Mouse (Mus musculus) heart, postnatal 36 days (tissue): ENCODE measurements around the gene Ppil6. TPM values are rescaled to one million over a fixed set of nuclear protein-coding genes. Genes with fewer than 3 reads are reported as not detected.

Experiments used
- DNase-seq, 2 experiments: peaks; one replicate each; pipeline ENCODE4 v3.0.0; 2021 to 2022
- intact Hi-C: fragments of 180-260 bp; cut with DNase I; formaldehyde crosslinking; loops from one replicate; pipeline ENCODE4 v1.15.1; 2025
- total RNA-seq, 2 experiments: library from RNA; stranded (reverse); gene quantifications; 2 replicates each; pipeline ENCODE4 v1.2.3; 2021

The Ppil6 gene
- total RNA-seq, 2 experiments from 2014 or later: 1.2 to 1.8 TPM

- intact Hi-C loops: loop anchor here (1.0 to 2.0 kb wide), 2 partner anchors 289 to 775 kb away; partner anchors contain the start of genes Cep57l1 and Sesn1
- peak in 1 of 2 experiments; percentile 58 for DNase-seq
These were observed 29.6 kb downstream of the Ppil6 start for GRCm38 (mm10) chr10:41519640-41520409.

GRCm38 (mm10) chr10:41520410-41520673, 30.1 kb downstream of the Ppil6 start:
- DNase-seq: no peak
- intact Hi-C loops: no loop called here

DNA sequence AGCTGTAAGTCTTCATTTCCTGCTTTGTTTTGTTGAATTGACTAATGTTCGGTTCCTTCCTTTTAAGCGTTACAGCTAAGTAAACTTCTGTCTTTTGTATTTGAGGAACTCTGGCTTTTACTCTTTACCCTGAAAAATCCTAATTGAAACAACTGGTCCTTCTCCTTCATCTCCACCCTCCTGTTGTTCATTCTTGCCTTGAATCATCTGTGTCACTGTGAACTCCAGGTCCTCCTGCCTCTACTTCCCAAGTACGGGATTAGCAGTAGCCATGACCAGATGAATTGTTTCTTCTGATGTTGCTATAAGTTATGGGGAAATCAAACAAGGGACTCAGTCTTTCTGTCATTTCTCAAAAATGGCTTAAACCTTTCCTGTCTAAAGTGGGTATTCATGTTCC, 33.1 kb downstream of the Ppil6 start:
- DNase-seq: no peak
- intact Hi-C loops: no loop called here

GRCm38 (mm10) chr10:41525696-41526095, 35.5 kb downstream of the Ppil6 start:
- DNase-seq: no peak
- intact Hi-C loops: no loop called here

GRCm38 (mm10) chr10:41529972-41530371, 39.7 kb downstream of the Ppil6 start:
- intact Hi-C loops: no loop called here
- DNase-seq: no peak

DNA sequence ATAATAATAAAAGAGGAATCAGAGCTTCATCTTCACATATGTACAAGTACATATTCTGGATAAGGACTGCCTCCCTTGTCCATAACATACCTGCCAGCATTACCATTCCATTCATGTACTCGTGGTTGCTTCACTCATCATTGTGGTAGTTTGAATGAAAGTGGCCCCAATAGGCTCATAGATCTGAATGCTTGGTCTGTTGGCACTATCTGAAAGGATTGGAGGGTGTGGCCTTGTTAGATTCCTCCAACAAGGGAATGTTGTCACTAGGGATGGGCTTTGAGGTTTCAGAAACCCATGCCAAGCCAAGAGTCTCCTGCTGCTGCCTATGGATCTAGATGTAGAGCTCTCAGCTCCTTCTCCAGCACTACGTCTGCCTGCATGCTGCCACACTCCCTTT, 45.8 kb downstream of the Ppil6 start:
- DNase-seq: no peak
- intact Hi-C loops: no loop called here

DNA sequence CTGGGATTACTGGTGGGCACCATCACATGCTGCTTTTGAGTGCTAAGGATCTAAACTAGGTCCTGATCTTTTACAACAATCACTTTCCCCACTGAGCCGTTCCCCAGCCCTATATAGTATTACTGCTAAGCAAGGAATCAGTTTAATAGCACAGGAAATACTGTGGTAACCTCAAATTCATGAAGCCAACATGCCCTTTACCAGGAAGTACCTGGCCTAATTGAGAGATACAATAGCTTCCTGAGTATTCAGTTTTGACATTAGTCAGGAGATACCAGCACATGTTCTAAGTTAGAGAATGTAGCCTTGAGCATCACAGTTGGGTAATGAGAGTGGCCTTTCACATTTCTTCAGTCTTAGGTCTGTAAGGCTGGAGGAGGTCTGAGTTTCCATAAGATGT, 46.5 kb downstream of the Ppil6 start:
- intact Hi-C loops: no loop called here
- no peak for DNase-seq

- intact Hi-C loops: no loop called here
- DNase-seq: no peak
These were observed 47.2 kb downstream of the Ppil6 start for GRCm38 (mm10) chr10:41537226-41537982.

DNA sequence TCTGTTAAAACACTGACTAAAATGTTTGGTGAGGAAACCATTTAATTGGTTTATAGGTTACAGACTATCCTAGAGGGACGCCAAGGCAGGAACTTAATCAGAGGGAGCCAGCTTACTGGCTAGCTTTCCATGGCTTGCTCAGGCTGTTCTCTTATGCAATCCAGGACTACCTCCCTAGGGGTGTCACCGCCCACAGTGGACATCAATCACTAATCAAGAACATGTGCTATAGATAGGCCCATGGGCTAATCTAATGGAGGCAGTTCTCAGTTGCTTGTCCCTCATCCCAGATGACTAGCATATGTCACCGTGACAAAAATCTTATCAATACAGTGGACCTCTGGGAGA, 47.7 kb downstream of the Ppil6 start:
- no peak for DNase-seq
- intact Hi-C loops: no loop called here

- intact Hi-C loops: no loop called here
These were observed 48.7 kb downstream of the Ppil6 start for GRCm38 (mm10) chr10:41538986-41539385.

DNA sequence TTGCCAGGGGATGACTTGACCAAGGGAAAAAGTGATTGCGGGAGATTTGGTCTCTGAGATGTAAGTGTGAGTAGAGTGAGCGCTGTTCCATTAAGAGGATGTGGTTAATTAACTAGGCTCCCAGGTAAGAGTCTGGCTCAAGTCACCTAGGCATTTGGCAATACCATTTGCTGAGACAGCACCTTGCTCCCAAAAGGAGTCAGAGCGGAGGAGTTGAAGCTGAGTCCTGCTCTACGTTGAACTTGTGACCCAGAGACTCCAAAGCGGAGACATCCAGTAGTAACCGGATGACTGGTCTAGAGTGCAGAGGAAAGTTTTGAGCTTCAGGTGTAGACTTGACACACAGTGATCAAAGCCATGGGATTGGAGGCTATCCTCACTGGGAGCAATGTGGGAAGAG, 51.8 kb downstream of the Ppil6 start:
- DNase-seq: no peak
- intact Hi-C loops: no loop called here

More at GRCm38 (mm10) chr10:41538986-41539385, 48.7 kb downstream of the Ppil6 start:
- no peak for DNase-seq

DNA sequence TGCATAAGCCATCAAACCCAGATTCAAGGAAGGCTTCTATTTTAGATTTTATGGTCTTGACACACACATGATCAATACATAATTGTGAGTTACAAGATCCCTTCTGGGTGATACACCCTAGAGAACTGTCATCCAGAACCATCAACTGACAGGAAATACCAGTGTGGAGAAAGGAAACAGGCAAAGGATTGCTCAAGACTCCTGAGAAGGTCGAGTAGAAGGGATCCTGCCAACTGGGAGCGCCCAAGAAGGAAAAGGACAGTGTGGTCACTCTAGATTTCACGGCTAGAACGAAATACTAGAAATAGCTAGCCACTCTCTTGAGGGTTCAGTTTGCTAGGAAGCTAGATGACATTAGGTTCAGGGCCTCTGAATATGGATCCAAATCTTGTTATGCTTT, 53.2 kb downstream of the Ppil6 start:
- intact Hi-C loops: no loop called here
- DNase-seq: no peak

DNA sequence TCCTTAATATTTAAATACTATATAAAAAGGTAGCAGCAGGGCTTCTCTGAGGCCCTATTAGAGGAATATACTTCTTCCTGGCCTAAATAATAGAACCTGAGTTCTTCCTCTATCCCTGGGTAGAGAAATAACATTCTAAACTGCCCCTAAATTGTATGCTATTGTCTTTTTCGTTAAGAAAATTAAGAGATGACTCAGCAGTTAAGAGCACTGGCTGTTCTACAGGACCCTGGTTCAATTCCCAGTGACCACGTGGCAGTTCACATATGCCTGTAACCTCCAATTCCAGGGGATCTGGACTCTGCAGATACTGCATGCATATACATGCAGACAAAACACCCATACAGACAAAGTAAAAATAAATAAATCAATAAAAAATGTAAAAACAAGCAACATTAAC, 53.6 kb downstream of the Ppil6 start:
- intact Hi-C loops: no loop called here
- DNase-seq: no peak

DNA sequence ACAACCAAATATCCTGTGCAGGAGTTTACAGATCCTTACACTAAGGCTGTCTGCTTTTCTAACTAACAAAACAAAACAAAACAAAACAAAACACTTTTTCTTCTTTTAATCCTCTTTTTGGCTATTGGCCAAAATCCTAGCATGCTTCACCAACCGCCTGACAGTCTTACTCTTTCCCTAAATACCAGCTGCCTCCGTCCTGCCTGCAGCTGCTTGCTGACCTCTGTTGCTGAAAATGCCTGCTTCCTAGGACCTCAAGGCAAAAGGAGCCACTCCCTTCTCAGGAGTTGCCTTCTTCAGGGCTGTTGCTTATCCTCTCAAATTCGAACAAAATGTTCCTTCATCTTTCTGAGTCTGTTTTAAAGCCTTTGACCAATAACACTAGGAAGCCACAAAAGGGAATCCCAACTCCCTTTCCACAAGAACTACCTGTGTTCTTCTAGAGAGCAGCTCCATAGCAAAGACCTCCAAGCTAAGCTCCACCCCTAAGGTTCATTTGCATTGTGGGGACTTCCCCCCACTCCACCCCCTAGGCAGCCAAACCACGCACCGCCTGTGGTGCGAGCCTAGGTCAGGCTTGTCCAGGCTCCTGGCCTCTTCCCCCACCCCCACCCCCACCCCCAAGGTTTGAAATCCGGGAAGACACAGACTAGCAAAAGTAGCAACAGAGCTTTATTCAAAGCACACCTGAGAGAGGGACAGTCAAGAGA, 54.4 kb downstream of the Ppil6 start:
- intact Hi-C loops: no loop called here
- DNase-seq: no peak

DNA sequence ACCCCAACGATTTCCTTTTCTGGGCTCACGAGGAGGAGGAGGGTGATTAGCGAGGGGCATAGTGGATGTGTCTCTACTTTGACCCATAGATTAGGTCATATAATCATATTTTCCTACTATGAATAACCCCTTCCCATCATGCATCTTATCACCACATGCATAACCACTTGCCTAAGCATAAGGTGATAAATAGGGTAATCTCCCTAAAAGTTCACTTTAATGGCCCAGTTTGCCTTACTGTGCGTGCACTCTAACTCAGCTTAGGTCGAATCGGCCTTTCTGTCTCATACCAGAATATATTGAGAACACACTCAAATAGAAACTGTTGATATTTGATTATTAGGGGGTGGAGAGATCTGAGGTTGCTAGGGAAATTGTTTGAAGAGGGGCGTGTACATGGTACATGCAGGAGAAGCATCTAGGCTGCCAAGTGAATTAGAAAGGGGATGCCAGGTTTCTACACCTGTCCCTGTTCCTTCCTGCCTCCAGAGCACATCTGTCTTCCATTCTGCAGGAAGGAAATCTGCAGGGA, 55.1 kb downstream of the Ppil6 start:
- no peak for DNase-seq
- intact Hi-C loops: no loop called here

DNA sequence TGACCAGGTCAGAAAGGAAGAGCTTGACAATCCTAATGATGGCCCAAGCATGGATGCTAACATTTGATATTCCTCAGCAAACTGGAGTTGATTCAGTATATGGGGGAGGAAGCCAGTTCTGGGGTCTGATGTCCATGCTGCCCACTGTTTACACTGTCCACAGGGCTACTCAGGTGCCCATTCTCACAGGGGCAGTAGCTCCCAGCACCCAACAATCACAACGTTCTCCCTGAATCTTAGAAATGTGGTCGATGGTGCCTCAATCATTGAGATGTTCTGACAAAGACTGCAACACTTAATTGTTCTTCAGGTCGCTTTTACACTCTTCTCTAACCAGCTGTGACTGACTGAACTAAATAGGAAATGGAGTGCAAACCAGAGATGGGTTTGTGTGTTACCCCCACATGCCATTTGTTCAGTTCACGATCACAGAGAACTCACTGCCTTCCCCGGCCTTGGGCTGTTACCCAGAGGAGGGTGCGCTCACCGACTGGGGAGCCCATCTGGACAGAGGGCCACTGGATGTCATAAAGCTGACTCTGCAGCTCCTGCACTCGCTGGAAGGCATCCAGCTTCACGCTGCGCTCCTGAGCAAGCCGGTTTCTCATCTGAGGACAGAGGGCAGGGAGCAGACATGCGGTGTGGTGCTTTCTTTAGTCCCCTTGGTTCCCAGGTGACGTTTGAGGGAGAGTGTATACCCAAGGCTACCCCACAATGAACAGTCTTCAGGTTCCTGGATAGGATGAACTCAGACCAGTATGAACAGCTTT, 56.3 kb downstream of the Ppil6 start:
- DNase-seq: no peak
- intact Hi-C loops: no loop called here

DNA sequence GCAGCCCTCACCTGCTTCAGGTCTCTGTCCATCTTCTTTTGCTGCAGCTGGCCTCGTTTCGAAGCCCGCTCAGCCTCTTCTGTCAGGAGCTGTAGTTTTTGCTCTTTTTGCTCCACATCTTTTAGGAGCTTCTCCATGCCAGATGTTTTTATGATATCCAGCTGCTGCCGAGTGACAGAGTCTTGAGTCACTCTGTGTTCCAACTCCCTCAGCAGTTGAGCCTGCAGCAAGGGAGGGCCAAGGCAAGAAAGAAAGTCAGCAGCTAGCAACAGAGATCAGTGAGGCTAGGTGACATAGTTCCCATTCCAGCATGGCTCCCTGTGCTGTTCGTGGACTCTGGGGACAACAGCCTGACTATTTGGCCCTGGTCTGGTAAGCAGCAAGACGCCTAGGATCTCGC, 60.5 kb downstream of the Ppil6 start:
- no peak for DNase-seq
- intact Hi-C loops: no loop called here

DNA sequence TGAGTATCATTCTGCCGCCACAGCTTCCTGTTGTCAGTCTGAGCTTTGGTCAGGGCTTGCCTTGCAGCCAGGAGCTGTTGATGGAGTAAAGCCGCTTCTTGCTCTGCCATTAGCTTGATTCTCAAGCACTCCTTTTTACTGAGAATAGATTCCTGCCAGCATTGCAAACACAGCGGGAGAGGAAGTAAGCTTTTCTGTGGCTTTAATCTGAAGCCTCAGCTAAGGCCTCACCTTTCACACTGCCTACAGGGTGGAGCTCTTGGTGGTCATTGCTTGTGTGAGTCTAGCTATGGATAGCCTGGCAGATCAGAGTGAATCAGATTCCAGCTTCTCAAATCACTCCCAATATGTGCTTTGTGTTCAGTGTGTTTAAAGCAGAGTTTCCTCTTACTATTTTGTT, 62.1 kb downstream of the Ppil6 start:
- intact Hi-C loops: loop anchor here (2.0 kb wide), 1 partner anchor 26 kb away; no protein-coding TSS in a partner anchor
- no peak for DNase-seq

GRCm38 (mm10) chr10:41552847-41553589, 62.8 kb downstream of the Ppil6 start:
- intact Hi-C loops: loop anchor here (2.0 kb wide), 1 partner anchor 26 kb away; no protein-coding TSS in a partner anchor
- peak; percentile 41 to 62 for DNase-seq

DNA sequence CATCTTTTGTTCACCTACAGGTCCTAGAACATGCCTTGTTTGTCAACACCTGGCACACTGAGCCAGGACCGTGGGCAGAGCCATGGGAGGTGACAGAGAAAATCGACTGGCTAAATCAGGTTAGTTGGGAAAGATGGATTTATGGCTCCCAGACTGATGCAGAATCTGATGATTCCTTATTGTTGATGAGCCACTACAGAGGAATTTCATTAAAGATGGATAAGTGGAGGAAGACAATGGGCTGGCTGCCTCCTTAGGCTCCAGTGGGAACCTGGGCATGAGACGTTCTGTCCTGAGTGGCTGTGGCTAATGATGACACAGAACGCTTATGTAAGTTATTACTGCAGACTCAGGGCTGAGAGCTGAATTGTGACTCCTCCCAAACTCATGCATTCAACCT, 63.5 kb downstream of the Ppil6 start:
- no peak for DNase-seq
- intact Hi-C loops: loop anchor here (2.0 kb wide), 1 partner anchor 25 kb away; no protein-coding TSS in a partner anchor
